Mouse (Mus musculus) liver, embryonic 16.5 days (tissue): Measurements from ENCODE around the gene Nsd2. TPM values are rescaled to one million over a fixed set of nuclear protein-coding genes. Genes with fewer than 3 reads are reported as not detected.

ENCODE experiments used
- microRNA-seq: library from miRNA; unstranded; fragments of <30 nt; microRNA quantifications from one replicate; pipeline ENCODE4, GENCODE M21; 2016
- polyA plus RNA-seq: library from polyadenylated mRNA; unstranded; fragments of >200 nt; fragmentation: Nextera tagmentation; extraction: Ambion mirVana; gene quantifications from 2 replicates; pipeline ENCODE4 v1.2.1, GENCODE M21; 2015

Nsd2 gene
- polyA plus RNA-seq, 1 experiment from 2014 or later: 20.2 TPM

Small RNA genes lying within 50 kb of the gene (microRNA-seq; reads per million reads assigned to microRNA genes)
- 0.98 reads per million for gene Mir7024

Other genes starting within 250 kb of the Nsd2 start
- 17.5 and 18.4 TPM in 2 replicates for gene Fam53a, start 191.1 kb upstream of the Nsd2 start, polyA plus RNA-seq
- gene Gm9903, start 190.8 kb upstream of the Nsd2 start, polyA plus RNA-seq: 0.12 TPM in 1 of 2 replicates, not detected in the other
- 214 and 245 TPM in 2 replicates for gene Slbp, start 168.2 kb upstream of the Nsd2 start, polyA plus RNA-seq
- gene Tacc3, start 162.6 kb upstream of the Nsd2 start, polyA plus RNA-seq: 127 and 129 TPM in 2 replicates
- gene Tmem129, start 162.3 kb upstream of the Nsd2 start, polyA plus RNA-seq: 21.7 and 21.8 TPM in 2 replicates
- gene Fgfr3, start 99.1 kb upstream of the Nsd2 start, polyA plus RNA-seq: 2.9 and 3.4 TPM in 2 replicates
- 12.9 and 14.7 TPM in 2 replicates for gene Letm1, start 37.9 kb upstream of the Nsd2 start, polyA plus RNA-seq
- 22.4 and 23.0 TPM in 2 replicates for gene Nelfa, start 115.7 kb downstream of the Nsd2 start, polyA plus RNA-seq
- gene Gm1673, start 162.7 kb downstream of the Nsd2 start, polyA plus RNA-seq: 3.4 and 4.6 TPM in 2 replicates
- 0.09 and 0.12 TPM in 2 replicates for gene Nat8l, start 175.3 kb downstream of the Nsd2 start, polyA plus RNA-seq